Mouse (Mus musculus) layer of hippocampus, adult 9-10 months (tissue): Measurements from ENCODE around the gene Limd2.
"Not testable (repeated sequence)": the region's sequence is repeated elsewhere in the genome, so short reads cannot be mapped to it uniquely, and the experiment has no call there.

Source experiments
- DNase-seq: peaks from one replicate; pipeline ENCODE4 v3.0.0; 2022; ENCODE audit warnings: low spot score

The Limd2 gene

DNA sequence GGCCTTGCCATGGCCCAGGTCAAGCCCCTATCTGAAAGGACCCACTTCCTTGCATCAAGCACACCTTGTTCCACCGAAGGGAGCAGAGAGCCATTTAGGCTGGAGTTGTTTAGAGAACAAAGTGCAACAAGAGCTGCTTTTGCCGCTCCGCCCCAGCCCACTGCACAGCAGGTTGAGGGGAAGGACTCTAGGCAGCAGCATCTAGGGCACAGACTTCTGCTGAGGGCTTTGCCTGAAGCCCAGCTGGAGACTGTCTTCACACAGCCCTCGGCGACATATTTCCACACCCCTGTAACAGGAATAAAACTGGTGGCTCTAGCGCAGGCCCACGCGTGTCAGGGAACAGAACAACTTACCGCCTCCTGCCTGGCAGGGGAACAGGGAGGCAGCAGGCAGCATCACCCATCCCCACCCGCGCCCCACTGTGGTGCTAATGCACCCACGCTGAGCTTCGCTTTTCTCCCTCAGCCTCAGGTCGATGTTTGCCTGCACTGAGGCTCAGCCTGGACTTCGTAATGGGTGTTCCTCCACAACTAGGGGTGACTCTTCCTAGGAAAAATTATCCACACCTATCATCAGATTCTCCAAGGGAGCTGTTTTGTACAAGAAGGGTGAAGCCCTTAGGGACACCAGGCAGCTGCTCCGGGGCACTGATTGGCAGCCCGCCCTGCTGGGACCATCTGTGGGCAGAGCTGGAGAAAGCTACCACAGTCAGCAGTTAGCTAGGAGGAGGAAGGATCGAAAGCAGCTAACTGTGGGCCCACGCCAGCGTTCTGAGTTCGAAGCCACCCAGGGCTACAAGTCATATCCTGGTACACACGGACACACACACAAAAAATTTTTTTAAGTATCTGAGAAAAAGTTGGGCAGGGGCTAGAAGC lies at the start of gene Limd2, which contains the start of gene Gm10840:
Limd2 (minus strand) TSS at position 20 of the 881 bp plus-strand sequence.
Gm10840 (plus strand) TSS at position 10 of the 881 bp plus-strand sequence.
- DNase-seq: peak; percentile 74

DNA sequence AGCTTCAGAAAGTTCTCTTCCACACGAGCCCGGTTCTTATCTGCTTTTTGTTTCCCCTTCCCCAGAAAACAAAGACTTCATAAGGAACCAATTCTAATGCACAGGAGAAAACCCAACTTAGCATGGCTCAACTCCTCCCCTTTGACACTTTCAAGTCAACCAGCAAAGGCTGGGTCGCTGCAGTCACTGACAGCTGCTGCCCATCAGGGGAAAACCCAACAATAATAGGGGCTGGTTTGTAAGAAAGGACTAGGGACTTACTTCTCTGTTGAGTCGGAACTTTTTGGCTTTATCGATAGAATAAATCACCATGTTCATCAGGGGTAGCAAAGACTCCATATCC lies 41.4 kb upstream of the Limd2 start, which contains the start of gene Strada:
Strada (minus strand) TSS at position 46 of the 343 bp plus-strand sequence.
- DNase-seq: no peak

DNA sequence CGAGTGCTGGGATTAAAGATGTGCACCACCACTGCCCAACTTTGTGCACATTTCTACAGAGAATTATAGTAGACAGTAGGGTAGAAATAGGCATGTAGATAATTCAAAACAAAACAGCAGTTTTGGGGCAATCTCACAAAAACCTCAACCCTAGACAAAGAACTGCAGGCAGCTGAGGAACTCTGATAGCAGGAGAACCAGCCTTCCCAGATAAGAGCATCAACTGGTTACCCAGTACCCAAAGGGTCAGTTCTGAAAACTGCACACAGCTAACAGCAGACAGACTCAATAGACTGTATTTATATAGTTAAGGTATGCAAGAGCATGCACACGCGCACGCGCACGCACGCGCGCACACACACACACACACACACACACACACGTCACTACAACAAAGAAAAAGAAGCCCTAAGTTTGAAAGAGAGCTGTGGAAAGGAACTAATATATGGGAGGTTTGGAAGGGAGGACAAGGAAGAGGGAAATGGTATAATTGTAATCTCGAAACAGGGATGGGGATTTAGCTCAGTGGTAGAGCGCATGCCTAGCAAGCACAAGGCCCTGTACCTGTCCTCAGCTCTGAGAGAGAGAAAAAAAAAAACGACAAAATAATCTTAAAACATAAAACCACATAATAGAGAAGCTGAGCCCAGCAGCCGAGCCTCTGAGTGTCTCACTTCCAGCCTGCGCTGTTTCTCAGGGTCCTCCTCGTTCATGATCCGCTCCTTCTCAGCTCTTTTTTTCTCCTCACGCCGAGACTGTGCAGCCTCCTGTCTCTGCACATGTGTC lies 40.9 kb upstream of the Limd2 start:
- no peak for DNase-seq

DNA sequence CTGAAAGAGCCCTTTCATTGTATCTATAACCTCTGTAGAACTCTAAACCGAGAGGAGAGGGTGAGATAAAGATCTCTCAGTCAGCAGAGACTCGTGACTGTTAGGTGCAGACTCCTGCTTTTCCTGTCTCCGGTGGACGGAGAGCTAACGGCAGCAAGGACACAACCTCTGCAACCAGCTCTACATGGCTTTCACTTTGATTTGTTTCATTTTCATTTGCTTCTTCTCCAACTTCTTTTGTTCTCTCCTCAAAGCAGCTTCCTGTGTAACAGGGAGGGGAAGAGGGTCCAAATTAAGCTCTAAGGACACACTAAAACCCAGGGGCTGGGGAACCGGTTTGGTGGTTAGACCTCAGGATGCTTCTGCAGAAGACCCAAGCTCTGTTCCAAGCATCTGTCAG lies 40.1 kb upstream of the Limd2 start:
- no peak for DNase-seq

DNA sequence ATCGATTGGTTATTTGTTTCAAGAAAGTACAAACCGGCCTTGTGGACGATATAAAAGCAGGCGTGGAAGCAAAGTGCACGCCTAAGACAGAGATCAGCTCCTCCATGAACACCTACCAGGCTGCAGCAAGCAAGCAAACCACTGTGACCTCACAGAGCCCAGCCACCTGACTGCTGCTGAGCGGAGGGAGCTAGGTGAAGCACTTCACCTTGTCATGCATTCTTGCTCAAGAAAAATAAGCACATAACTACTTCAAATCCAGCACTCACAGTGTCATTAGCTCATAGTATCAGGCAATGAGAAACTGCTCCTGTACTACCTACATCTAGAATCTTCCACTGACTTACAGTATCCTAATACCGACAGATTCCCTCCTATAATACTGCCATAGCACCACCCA lies 39.3 kb upstream of the Limd2 start:
- DNase-seq: not testable (repeated sequence)

DNA sequence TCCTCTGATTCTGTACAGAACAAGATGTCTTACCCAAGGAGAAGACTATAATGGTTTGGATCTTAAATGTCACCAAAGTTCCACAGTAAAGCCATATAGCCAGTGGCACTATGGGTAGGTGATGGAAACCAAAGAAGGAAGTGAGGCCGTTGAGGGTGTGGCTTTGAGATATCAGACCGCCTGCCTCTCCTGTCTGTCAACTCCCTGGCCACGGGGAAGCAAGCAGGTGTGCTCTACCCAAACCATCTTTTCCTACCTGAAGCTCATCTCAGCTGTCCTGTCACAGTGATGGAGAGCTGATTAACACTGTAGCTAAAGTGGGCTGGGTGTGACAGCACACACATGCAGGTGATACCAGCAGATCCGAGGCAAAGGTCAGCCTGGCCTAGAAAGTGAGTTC lies 37.6 kb upstream of the Limd2 start:
- no peak for DNase-seq

DNA sequence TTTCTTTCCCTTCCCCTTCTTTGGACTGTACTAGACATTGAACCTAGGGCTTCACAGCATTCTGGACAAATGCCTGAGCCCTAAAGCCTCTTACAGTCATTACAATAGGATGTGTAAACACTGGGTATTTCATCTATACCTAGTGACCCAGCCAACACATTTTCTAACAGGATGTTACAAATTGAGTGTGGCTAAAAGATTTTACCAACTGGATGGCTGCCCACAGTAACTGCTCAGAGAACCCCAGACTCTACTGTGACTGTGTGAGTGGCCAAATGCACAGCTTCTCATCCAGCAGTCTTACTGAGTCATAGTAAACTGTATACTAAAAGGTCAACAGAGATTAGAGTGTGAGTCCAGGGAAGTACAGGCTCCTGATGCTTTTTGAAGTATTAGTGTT lies 34.7 kb upstream of the Limd2 start:
- no peak for DNase-seq

DNA sequence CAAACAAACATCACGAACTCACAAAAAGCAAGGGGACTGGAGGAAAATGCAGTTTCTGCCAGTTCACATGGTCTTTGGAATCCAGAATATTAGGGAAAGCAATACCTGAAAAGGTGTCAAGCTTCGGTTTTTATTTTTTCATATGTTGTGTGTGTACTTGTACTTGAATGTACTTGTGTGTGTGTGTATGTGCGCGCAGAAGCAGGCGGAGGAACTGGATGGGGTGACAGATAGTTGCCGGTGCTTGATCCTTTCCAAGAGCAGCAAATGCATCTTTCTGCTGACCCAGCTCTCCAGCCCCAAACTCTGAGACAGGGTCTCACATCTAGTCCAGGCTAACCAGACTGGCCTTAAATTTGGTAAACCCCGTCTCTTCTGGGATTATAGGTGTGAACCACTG lies 34.2 kb upstream of the Limd2 start:
- no peak for DNase-seq

DNA sequence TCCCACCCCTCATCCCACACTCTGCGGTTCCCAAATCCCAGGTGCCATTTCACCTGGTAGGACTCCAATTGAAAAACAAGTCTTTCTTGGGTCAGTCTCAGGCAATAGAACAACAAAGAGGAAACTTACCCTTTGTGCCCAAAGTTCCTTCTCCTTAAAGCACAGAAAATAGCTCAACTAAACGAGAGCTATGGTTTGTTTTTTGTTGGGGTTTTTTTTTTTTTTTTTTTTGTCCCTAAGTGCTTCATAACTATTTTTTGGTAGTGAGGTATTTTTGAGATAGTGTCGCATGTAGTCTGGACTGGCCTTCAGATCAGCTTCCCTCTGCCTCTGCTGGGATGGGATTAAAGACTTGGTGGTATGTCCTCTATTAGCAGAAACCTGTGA lies 33.5 kb upstream of the Limd2 start:
- DNase-seq: no peak

DNA sequence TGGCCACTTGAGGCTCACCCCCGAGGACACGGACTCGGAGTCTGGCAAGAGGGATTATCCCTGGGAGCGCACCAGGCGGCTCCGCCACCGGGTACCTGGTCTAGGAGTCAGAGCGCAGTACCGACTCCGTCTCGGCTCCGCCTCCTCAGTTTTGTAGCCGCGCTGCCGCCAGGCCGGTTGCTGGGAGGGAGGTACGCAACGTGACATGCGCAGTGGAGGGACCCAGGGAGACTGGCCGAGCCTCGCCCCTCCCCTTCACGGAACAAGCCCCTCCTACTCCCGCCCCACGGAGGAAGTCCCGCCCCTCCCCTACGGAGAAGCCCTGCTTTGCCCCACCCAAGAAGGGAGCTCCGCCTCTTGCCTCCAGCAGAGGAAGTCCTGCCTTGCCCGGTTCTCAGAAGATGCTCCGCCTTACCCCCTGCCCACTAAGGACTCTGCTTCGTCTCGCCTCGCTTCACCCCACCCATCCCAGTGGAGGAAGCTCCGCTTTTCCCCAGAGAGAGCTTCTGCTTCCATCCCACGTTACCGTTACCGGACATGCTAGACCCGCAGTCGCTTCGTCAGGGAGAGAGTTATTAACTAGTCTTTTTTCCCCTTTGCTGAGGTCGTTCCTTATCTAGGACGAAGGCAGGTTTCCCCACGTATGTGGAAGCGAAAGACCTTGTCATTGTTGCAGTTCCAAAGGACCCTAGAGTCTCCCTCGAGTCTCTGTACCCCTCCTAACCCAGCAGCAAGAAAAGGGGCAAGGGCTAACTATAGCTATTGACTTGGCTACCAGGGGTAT lies 32.9 kb upstream of the Limd2 start:
- DNase-seq: peak; percentile 79

DNA sequence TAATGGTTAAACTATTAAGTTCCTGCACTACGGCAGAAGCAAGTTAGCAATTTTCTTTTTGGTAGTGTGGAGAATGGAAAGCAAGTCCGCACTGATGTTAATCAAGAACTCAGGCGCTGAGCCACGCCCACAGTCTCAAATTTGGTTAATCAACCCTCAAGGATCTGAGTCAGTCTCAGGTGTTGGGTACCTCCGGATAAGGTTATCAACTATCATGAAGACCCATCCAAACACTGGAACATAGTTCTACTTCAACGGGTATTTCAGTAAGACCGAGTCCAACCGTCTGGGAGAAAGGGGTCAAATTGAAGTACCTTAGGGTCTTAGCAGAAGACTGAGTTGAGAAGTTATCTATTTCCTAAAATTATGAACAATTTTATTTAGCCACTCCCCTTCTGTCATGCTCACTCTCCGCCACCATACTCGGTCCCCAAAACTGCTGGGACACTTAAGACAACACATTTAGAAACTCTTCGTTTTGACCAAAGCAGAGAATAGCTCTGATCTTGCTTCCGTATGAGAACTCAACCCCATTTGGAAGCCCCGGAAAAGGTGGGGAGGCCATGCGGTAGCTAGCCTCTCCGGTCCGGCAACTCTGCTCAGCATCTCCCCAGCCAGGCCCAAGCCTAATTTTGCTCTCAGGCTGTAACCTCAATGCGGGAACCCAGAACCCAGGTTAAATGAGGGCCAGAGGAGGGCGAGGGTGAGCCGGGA lies 32.2 kb upstream of the Limd2 start:
- DNase-seq: no peak

DNA sequence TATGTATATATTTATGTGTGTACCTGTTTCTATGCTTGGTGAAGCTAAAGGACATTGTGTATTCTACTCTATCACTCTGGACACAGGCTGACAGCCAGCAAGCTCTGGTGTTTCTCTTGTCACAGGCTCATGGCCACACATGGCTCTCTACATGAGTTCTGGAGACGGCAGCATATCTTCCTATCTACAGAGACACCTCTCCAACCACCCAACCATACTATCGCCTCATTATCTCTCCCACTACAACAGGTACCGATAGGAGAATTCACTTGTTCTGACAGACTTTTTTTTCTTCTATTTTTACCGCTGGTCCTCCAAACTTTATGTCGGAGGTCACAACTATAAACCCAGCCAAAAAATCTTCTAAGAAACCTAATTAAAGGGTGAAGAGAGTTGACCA lies 31.6 kb upstream of the Limd2 start:
- DNase-seq: no peak

DNA sequence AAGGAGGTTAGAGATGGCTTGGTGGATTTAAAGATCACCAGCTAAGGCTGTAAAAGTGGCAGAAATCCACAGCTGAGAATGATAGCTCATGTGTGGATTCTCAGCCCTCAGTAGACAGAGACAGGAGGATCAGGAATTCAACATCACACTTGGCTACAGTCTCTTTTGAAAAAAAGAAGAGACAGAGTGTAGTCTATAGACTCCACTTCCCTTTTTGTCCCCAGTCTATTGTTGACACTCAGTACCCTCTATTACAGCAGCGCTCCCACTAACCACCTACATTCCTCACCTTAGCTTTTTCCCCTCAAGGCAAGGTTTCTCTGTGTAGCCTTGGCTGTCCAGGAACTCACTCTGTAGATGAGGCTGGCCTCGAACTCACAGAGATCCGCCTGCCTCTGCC lies 31.1 kb upstream of the Limd2 start:
- no peak for DNase-seq

DNA sequence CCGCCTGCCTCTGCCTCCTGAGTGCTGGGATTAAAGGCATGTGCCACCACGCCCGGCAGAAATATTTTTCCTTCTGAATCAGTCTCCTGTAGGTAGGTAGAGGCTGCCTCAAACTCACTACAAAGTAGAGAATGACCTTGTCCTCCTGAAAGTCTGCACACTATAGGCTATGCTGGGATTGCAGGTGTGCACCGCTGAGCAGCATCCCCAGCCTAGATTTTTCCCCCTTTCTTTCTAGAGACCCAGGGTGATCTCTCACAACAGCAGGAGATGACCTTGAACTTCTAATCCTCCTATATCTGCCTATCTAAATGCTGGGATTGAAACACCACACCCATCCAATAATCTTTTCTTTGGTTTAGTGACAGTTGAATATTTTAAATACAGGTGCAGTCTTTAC lies 26.7 kb upstream of the Limd2 start:
- DNase-seq: no peak

DNA sequence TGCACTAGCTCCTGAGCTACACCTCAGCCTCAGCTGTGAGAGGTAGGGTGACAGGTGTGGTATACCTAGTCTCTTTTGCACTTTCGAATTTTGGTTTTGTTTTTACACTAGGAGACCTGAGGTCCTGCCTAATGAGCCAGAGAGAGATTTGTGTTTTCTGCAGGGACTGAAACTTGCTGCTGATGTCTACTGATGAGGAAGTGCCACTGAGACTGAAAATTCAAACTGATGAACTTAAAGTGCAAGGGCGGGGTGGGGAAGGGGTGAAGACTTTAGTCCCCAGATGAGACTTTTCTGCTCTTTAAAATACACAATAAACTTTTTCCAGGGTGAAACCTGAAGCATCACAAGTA lies 19.8 kb upstream of the Limd2 start:
- DNase-seq: no peak

DNA sequence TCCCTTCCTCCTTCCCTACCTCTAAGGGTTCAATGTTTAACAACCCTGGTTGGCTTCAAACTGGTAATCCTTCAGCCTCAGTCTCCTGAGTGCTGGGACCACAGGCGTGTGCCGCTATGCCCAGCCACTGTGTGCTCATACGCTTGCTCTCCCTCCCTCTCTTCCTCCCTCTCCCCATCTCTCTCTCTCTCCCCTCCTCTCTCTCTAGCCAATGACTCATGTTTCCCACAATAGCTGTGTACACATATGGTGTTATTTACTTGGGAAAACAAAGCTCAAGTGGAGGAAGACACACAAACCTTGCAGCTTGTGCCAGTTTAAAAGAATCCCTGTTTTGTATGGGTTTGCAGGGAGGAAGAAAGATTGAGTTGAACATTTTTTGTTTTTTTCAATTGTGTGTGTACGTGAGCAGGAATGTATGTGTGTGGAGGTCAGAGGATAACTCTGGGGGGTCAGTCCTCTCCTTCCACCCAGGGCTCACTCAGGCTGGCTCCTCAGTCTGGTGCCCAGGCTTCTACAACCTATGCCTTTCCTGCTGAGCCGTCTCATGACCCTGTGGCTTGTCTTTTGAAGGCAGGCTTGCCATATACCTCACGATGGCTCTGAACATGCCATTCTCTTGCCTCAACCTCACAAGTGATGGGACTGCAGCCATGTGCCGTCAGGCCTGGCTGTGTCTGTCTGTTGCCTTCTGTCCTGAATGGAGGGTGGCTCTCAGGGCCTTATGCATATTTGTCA lies 19.2 kb upstream of the Limd2 start:
- DNase-seq: peak; percentile 56

DNA sequence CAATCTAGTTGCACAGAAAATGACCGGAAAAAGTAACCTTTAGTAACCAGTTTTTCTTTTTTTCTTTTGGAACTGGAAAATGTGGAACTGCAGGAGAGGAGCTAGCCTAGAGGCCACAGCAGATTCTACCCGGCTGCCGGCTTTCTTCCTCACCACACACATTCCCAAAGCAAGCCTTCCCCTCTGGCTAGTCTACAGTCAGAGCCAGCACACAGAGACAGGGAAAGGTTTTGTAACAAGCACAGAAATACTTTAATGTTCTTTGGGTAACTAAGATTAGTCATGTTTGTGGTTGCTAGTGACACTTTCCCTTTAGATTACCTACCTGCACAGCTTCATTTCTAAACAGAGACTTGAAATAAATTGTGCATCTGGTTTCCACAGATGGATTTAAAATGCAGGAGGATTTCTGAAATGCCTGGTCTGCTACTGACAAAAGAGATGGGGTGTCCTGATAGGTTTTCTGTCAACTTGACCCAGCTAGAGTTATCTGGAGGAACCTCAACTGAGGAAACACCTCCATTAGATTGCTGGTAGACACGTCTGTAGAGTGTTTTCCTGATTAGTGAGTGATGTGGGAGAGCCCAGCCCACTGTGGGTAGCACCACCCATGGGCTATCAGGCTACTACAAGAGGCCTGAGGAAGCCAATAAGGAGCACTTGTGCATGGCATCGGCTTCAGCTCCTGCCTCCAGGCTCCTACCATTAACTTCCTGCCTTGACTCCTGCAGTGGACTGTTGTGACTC lies 17.5 kb upstream of the Limd2 start:
- no peak for DNase-seq

DNA sequence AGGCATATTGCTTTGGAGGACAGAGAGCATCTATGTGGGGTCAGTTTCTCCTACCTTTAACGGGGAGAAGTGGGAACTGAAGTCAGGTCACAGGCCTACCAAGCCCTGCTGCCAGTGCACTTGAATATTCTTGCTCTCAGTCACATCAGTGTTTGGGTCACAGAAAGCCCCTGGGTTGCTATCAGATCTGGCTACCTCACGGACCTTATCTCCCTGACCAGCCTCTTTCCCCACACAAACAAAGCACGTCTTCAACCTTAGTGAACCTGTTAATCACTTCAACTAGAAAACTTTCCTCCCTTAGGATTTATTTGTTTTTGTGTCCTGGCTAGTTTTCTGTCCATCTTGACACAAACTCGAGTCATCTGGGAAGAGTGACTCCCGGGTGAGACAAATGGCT lies 15.7 kb upstream of the Limd2 start:
- DNase-seq: no peak

DNA sequence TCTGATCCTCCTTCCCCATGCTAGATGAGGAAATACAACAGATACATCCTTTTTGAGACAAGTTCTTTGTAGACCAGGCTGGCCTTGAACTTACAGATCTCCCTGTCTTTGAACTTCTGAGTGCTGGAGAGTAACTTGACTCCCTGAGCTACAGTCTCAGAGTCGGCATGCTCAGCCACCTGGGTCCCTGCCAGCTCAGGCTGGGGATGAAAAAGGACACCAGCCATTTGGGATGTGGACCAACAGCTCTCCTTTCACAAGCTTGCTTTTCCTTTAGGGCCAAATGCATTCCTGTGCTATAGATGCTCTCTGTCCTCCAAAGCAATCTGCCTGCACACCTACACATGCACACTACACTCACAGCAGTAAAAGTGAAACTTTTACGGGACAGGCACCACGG lies 14.4 kb upstream of the Limd2 start:
- DNase-seq: no peak

DNA sequence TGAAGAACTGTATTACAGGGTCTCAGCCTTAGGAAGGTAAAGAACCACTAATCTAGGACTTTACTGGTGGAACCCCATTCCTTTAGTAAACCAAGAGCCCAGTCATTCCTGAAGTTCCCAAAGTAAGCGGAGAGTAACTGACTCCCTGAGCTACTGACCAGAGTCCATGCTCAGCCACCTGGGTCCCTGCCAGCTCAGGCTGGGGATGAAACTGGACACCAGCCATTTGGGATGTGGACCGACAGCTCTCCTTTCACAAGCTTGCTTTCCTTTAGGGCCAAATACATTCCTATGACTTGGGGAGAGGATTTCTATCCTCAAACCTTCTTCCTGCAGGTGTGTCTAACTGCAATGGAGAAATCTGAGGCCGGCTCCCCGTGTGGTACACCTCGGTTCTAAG lies 13.7 kb upstream of the Limd2 start:
- DNase-seq: no peak

DNA sequence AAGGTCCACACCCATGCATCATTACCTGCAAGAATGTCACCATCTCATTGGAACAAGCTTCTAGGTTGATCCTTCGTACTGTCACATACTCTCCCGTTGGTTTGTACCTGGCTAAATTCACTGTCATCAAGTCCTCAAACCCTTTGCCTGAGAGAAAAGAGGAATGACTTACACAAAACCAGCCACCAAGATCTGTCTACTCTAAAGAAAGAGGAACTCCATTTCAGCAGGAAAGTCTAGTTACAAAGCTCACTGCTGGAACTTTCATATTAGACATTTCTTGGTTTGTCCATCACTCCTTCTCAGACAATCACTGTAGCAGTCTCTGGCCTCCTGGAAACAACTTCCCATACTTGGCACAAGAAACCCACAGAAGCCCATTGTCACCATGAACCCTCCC lies 12.6 kb upstream of the Limd2 start:
- no peak for DNase-seq
